Mouse (Mus musculus): ENCODE results near the gene Gm10487.
"Not testable (repeated sequence)": the region's sequence is repeated elsewhere in the genome, so short reads cannot be mapped to it uniquely, and the experiment has no call there.

Gene Gm10487

GRCm38 (mm10) chrX:30843369-30843768 lies at the start of gene Gm10487:
TSS of gene Gm10487 (minus strand) at chrX:30843469.
- not testable (repeated sequence) for DNase-seq (ENCODE audit: low spot score)
